Mouse (Mus musculus) NIH3T3 (cell line): ENCODE results near the gene Stard5.

Experiments
- DNase-seq: peaks from one replicate; pipeline ENCODE4 v3.0.0-alpha.2; 2012; ENCODE audit warnings: low read depth

Gene Stard5

GRCm38 (mm10) chr7:83666087-83666595, 34.4 kb downstream of the Stard5 start:
- DNase-seq, result no peak

DNA sequence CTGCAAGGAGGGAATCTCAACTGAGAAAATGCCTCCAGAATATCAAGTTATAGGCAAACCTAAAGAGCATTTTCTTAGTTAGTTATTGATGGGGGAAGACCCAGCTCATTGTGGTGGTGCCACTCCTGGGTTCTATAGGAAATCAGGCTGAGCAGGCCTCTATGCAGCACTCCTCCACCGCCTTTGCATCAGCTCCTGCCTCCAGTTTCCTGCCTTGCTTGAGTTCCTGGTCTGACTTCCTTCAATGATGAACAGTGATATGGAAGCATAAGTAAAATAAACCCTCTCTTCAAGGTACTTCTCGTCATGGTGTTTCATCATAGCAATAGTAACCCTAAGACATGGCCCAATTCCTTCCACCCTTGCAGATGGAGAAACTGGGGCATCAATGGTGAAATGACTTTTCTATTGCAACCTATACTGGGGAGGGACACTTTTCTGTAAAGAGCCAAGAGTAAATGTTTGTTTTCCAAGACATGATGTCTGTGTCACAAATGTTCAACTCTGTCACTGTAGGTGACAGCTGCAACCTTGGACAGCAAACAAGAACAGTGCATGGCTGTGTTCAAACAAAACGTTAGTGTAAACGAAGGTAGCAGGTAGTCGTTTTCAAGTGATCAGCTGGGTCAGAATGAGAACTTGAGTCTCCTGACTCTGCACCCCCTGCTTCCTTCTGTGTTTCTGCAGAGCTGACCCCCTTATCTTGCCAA, 36.3 kb downstream of the Stard5 start:
- no peak for DNase-seq

DNA sequence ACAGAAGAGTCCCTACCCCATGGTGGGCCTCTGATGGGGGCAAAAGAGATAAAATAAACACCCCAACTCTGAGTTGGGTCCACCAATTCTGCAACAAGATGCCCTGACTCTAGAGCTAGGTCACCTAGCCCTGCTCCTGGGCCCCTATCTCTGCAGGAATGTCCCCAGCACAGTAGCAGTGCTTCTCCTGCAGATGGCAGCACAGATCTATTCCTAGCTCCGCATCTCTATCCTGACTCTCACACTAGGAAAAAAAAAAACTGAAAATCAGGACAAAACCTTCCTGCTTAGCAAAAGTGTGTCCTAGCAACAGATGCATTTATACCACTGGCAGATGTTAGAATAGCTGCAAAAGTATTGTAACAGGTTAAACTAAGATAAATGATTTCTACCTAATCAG, 37.0 kb downstream of the Stard5 start:
- DNase-seq, result peak; percentile 85

- peak; percentile 50 for DNase-seq
Observed at GRCm38 (mm10) chr7:83671573-83671972, 39.8 kb downstream of the Stard5 start.

DNA sequence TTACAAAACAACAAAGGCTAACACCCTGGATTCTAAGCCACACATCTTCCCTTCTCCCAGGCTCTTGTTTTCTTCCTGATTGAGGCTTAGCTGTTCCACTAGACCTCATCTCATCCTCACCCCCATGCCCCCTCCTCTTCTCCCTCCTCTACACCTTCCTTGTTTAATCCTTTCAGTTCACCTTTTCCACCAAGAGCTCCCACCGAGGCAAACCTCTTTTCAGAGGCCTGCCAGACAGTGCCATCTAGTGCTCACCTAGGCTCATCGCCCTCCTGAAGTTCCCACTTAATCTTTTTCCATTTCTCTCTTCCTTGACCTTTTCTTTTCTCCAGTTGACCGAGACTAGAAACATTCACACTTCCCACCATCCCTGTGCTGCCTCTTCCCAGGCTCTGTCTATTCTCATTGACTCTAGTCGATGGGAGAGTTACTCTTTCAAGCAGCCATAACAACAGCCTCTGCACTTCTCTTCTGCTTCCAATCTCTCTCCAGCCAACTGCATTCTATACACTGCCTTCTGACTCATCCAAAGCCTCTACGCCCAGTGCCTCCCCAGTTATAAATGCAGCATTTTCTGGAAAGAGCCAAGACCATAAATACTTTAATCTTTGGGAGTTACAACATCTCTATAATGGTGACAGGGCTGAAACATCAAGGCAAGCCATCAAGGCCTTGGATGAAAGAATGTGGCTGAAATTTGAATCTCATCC, 43.9 kb downstream of the Stard5 start:
- DNase-seq, result peak; percentile 75

DNA sequence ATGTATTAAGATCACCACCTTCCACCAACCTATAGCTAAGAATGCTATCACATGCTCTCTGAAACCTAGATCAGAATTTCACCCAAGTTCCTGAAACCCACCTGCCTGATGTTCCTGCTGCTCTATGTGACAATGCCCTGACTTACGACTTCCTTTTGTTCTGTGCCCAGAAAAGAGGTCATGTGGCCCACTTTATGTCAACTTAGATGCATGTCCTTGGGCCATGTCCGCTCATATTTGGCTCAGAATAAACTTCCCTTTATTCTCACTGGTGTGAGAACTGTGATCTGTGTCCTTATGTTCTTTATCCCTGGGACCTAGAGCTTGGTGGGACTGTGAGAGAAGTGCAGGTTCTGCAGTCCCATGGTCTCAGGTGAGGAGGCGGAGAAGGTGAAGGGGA, 45.5 kb downstream of the Stard5 start:
- DNase-seq, result no peak

DNA sequence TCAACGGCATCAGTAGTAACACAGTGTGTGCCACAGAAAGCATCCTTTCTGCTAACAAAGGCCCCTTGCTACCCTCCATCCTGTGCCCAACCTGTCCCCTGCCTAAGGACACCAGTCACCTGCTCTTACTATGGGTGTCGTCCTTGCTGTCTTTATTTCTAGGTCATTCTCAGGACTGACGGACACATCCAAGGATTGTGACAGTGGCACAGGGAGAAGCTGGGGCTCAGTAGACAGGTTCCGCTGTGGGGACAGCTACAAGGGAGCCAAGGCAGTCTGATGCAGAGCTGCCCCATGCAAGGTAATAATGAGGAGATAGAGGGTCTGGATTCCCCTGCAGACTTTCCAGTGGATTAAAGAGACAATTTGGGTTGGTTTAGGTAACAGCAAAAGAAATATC, 46.7 kb downstream of the Stard5 start:
- DNase-seq, result no peak

GRCm38 (mm10) chr7:83682640-83683274, 51.0 kb downstream of the Stard5 start:
- DNase-seq, result no peak

- peak; percentile 74 for DNase-seq
Observed at GRCm38 (mm10) chr7:83695449-83696212, 63.9 kb downstream of the Stard5 start.

DNA sequence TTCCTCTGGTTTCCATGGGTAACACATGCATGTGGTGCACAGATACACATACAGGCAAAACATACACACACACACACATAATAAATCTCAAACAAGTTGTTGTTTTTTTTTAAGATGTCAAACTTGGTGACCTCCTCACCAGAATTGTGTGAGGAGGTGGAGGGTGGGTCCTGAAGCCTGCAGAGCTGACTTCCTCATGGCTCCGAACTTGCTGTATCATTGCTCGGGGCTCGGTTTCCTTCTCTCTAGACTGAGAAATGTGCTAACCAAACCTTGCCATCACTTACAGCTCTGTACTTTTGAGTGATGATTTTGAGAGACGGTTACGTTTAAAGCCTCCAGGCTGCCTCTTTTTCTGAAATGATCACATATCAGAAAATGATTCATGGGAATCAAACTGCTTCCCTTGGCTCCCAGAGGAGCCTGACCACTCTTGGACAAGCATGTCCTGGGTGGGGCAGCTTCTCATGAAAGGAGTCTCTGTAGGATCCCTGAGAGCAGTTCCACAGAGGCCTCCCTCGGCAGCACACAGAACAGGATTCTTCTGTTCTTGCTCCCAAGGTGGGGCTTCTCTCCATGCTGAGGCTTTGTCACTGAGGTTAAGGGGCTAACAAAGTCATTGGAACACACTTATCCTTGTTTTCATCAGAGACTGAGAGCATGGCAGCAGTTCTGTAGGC, 67.4 kb downstream of the Stard5 start:
- no peak for DNase-seq
